Mouse (Mus musculus): ENCODE measurements around the gene Cyp4f18. TPM values are rescaled to one million over a fixed set of nuclear protein-coding genes. Genes with fewer than 3 reads are reported as not detected.
A peak's percentile ranks its signal among the peaks of the same experiment; 100 is the strongest.

The Cyp4f18 gene
- polyA plus RNA-seq, 1 experiment from 2014 or later: 1.7 TPM

- DNase-seq (ENCODE audit: low spot score) (no peak), ATAC-seq (ENCODE audit: low read depth) (no peak)
- no peak overlapping the region for H3K4me3 ChIP-seq (ENCODE audit: low read depth, low read length)
- no peak overlapping the region for H3K9ac ChIP-seq (ENCODE audit: low read depth, low read length)
- H3K4me1 ChIP-seq (ENCODE audit: control insufficient read depth, insufficient read depth, low read length): peaks cover 6% of the 10 kb centered on the region
- no peak overlapping the region for H3K27ac ChIP-seq (replicated peaks; ENCODE audit: low read depth, low read length)
- peaks cover 33% of the 10 kb centered on the region for H3K9me3 ChIP-seq (ENCODE audit: control insufficient read depth, low read length)
- WGBS: 87% methylated on average over 1 of the region's 1 CpGs
- no peaks in the 10 kb centered on the region for H3K27me3 ChIP-seq (replicated peaks; ENCODE audit: control insufficient read depth, insufficient read depth, low read length)
- H3K36me3 ChIP-seq (ENCODE audit: control insufficient read depth, insufficient read depth, low read length): peaks cover 15% of the 10 kb centered on the region; the same call in 1 of the 2 replicates
- peak overlapping the region; percentile 69; the same call in 1 of the 2 replicates for H3K4me2 ChIP-seq (ENCODE audit: low read depth, low read length)
These were observed 56.9 kb downstream of the Cyp4f18 start for GRCm38 (mm10) chr8:71952489-71952888.

- peak overlapping the region; percentile 69 for H3K4me2 ChIP-seq (ENCODE audit: low read depth, low read length)
- 0 out of 2 replicates have a peak overlapping the region, but pooled peaks have one; percentile 15 for H3K27ac ChIP-seq (replicated peaks; ENCODE audit: low read depth, low read length)
- ATAC-seq (ENCODE audit: low read depth): no peak
- 32% methylated on average over 12 of the region's 14 CpGs for WGBS
- DNase-seq (ENCODE audit: low spot score): peak; percentile 22
- H3K4me3 ChIP-seq (ENCODE audit: low read depth, low read length): peak overlapping the region; percentile 76
- H3K36me3 ChIP-seq (ENCODE audit: control insufficient read depth, insufficient read depth, low read length): peaks cover 15% of the 10 kb centered on the region; the same call in 1 of the 2 replicates
- H3K9ac ChIP-seq (ENCODE audit: low read depth, low read length): peak overlapping the region; percentile 83
- H3K27me3 ChIP-seq (replicated peaks; ENCODE audit: control insufficient read depth, insufficient read depth, low read length): no peaks in the 10 kb centered on the region
- H3K9me3 ChIP-seq (ENCODE audit: control insufficient read depth, low read length): peaks cover 30% of the 10 kb centered on the region
- peaks cover 6% of the 10 kb centered on the region for H3K4me1 ChIP-seq (ENCODE audit: control insufficient read depth, insufficient read depth, low read length)
These were observed 57.8 kb downstream of the Cyp4f18 start for GRCm38 (mm10) chr8:71951436-71952161.

DNA sequence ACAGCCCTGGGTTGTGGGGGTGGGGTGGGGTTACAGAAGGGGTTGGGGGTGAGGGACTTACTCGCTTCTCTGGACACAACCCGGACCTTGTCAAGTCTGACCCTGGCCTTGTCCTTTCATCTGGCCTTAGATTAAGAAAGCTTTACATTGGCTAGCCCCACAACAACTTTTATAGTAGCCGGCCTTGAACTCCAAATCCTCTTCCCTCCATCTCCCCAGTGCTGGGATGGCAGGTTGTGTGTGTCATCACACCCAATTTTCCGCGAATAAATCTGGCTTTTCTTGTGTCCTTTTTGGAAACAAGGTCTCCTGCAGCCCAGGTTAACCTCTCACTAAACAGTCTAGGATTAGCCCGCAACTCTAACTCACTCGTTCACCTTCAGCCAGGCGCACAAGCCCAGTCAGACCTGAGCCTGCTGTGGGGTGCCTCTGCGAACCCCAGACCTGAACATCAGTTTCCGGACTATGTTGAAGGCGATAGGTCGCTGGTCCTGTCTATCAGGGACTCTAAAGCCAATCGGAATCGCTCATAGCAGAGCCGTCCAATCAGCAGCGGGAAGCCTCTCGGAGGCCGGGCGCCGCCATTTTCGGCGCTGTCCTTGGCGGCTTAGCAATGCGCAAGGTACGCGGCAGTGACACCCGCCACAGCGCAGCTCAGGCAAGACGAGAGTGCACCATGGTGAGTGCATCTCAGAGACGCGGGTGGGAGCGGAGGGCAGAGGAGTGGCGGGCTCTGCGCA is 58.8 kb downstream of the Cyp4f18 start, which contains the start of gene Zfp961:
Gene Zfp961 (plus strand): TSS at position 557 of the 740 bp plus-strand sequence.
- Histone ChIP-seq H3K4me3 (ENCODE audit: low read depth, low read length) (peak within 1 kb of the TSS; percentile 76), H3K27me3 (replicated peaks; ENCODE audit: control insufficient read depth, insufficient read depth, low read length) (no peaks in the 10 kb centered on the region), H3K36me3 (ENCODE audit: control insufficient read depth, insufficient read depth, low read length) (peaks cover 15% of the 10 kb centered on the region; the same call in 1 of the 2 replicates), H3K4me2 (ENCODE audit: low read depth, low read length) (peak within 1 kb of the TSS; percentile 69), H3K27ac (replicated peaks; ENCODE audit: low read depth, low read length) (peak within 1 kb of the TSS; percentile 80), H3K9ac (ENCODE audit: low read depth, low read length) (peak within 1 kb of the TSS; percentile 83), H3K9me3 (ENCODE audit: control insufficient read depth, low read length) (peaks cover 21% of the 10 kb centered on the region; the same call in 1 of the 2 replicates), H3K4me1 (ENCODE audit: control insufficient read depth, insufficient read depth, low read length) (peaks cover 6% of the 10 kb centered on the region)
- DNase-seq (ENCODE audit: low spot score): peak; percentile 99
- WGBS: 4% methylated on average over 34 of the region's 34 CpGs
- peak; percentile 100 for ATAC-seq (ENCODE audit: low read depth)

DNA sequence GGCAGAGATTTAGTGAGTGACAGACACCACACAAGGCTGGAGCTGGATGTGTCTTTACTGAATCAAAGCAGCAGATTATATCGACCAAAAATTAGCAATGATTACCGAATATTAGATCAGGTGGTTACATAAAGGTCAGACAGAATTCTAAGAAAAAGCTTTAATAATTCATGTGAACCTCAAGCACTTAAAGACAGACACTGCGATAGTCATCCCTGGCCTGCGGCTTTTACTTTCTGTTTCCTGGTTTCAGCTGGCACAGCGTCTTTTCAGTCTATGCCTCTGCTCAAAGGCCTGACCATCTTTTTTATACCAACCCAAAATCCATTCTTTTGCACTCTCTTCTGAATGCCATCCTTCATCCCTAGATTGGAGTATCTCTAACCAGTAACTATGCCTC is 60.8 kb downstream of the Cyp4f18 start:
- H3K27me3 ChIP-seq (replicated peaks; ENCODE audit: control insufficient read depth, insufficient read depth, low read length): no peaks in the 10 kb centered on the region
- H3K27ac ChIP-seq (replicated peaks; ENCODE audit: low read depth, low read length): no peak overlapping the region
- 0 out of 2 replicates have a peak, but pooled peaks cover 4% of the 10 kb centered on the region for H3K9me3 ChIP-seq (ENCODE audit: control insufficient read depth, low read length)
- no peaks in the 10 kb centered on the region for H3K36me3 ChIP-seq (ENCODE audit: control insufficient read depth, insufficient read depth, low read length)
- no peak overlapping the region for H3K4me2 ChIP-seq (ENCODE audit: low read depth, low read length)
- DNase-seq (ENCODE audit: low spot score) (no peak), ATAC-seq (ENCODE audit: low read depth) (no peak)
- H3K4me1 ChIP-seq (ENCODE audit: control insufficient read depth, insufficient read depth, low read length): peaks cover 6% of the 10 kb centered on the region
- 86% methylated on average over 5 of the region's 5 CpGs for WGBS
- no peak overlapping the region for H3K4me3 ChIP-seq (ENCODE audit: low read depth, low read length)
- H3K9ac ChIP-seq (ENCODE audit: low read depth, low read length): no peak overlapping the region

- DNase-seq (ENCODE audit: low spot score): no peak
- WGBS: 84% methylated on average over 1 of the region's 1 CpGs
- Histone ChIP-seq H3K27me3 (replicated peaks; ENCODE audit: control insufficient read depth, insufficient read depth, low read length) (no peaks in the 10 kb centered on the region), H3K4me3 (ENCODE audit: low read depth, low read length) (no peak overlapping the region), H3K9ac (ENCODE audit: low read depth, low read length) (no peak overlapping the region), H3K9me3 (ENCODE audit: control insufficient read depth, low read length) (no peaks in the 10 kb centered on the region), H3K27ac (replicated peaks; ENCODE audit: low read depth, low read length) (no peak overlapping the region), H3K4me1 (ENCODE audit: control insufficient read depth, insufficient read depth, low read length) (no peaks in the 10 kb centered on the region), H3K4me2 (ENCODE audit: low read depth, low read length) (no peak overlapping the region), H3K36me3 (ENCODE audit: control insufficient read depth, insufficient read depth, low read length) (no peaks in the 10 kb centered on the region)
- ATAC-seq (ENCODE audit: low read depth): no peak
These were observed 67.7 kb downstream of the Cyp4f18 start for GRCm38 (mm10) chr8:71941776-71942175.

GRCm38 (mm10) chr8:71940293-71941208 is 68.9 kb downstream of the Cyp4f18 start:
- DNase-seq (ENCODE audit: low spot score): no peak
- Histone ChIP-seq H3K27ac (replicated peaks; ENCODE audit: low read depth, low read length) (no peak overlapping the region), H3K4me1 (ENCODE audit: control insufficient read depth, insufficient read depth, low read length) (no peaks in the 10 kb centered on the region), H3K9ac (ENCODE audit: low read depth, low read length) (no peak overlapping the region), H3K36me3 (ENCODE audit: control insufficient read depth, insufficient read depth, low read length) (no peaks in the 10 kb centered on the region), H3K9me3 (ENCODE audit: control insufficient read depth, low read length) (peaks cover 2% of the 10 kb centered on the region; the same call in 1 of the 2 replicates), H3K4me3 (ENCODE audit: low read depth, low read length) (no peak overlapping the region), H3K27me3 (replicated peaks; ENCODE audit: control insufficient read depth, insufficient read depth, low read length) (no peaks in the 10 kb centered on the region), H3K4me2 (ENCODE audit: low read depth, low read length) (no peak overlapping the region)
- ATAC-seq (ENCODE audit: low read depth): no peak
- WGBS: 83% methylated on average over 2 of the region's 2 CpGs

Measured in embryonic facial prominence, embryonic 14.5 days (tissue).